Mouse (Mus musculus) cerebellum, adult 2 months (tissue): Measurements from ENCODE around the gene Etl4. TPM values are rescaled to one million over a fixed set of nuclear protein-coding genes. Genes with fewer than 3 reads are reported as not detected.

Experiments used
- DNase-seq, 2 experiments: peaks; one replicate each; pipeline ENCODE4 v3.0.0; 2021
- H3K27ac ChIP-seq: fragments of 200-500 bp; 2 replicates; pipeline ENCODE4 v1.5.1; 2012; ENCODE audit warnings: low read length, control low read depth, inconsistent platforms; ENCODE audit not compliant: insufficient read depth
- H3K27me3 ChIP-seq: fragments of 200-500 bp; 2 replicates; pipeline ENCODE4 v1.6.1; 2012; ENCODE audit warnings: inconsistent platforms, mild to moderate bottlenecking, low read length, moderate library complexity; ENCODE audit not compliant: control insufficient read depth, insufficient read depth
- H3K4me1 ChIP-seq: fragments of 200-500 bp; 2 replicates; pipeline ENCODE4 v1.6.1; 2011; ENCODE audit warnings: low read length; ENCODE audit not compliant: control insufficient read depth, insufficient read depth
- H3K4me3 ChIP-seq: fragments of 200-500 bp; replicated peaks from 2 replicates; pipeline ENCODE3; 2011; ENCODE audit warnings: mild to moderate bottlenecking, low read depth, low read length, control low read depth; ENCODE audit not compliant: insufficient read depth
- CTCF ChIP-seq: fragments of 200-500 bp; IDR thresholded peaks from 2 replicates; pipeline ENCODE4 v1.5.1; 2011; ENCODE audit warnings: low read depth, mild to moderate bottlenecking, control low read depth, low read length, moderate library complexity, borderline replicate concordance; ENCODE audit not compliant: insufficient read depth
- POLR2A ChIP-seq: fragments of 200-500 bp; IDR thresholded peaks from 2 replicates; pipeline ENCODE4 v1.6.1; 2011; ENCODE audit warnings: low read length, control low read depth, borderline replicate concordance; ENCODE audit not compliant: insufficient read depth
- WGBS: fragments of 180-500 bp; shearing (Covaris S2); methylation state at CpG from one replicate; pipeline ENCODE4 v1.1.7; 2018; 5-methylcytosine and 5-hydroxymethylcytosine counted together
- polyA plus RNA-seq: library from polyadenylated mRNA; depleted of rRNA; stranded (reverse); fragments of >200 nt; gene quantifications from 2 replicates; pipeline ENCODE4 v1.2.3, GENCODE M21; 2012

Gene Etl4
- polyA plus RNA-seq, 1 experiment, result 40.1 TPM

- Histone ChIP-seq H3K27ac (no peak overlapping the region), H3K27me3 (no peaks in the 10 kb centered on the region), H3K4me3 (no peak overlapping the region), H3K4me1 (no peaks in the 10 kb centered on the region)
- WGBS, result 89% methylated on average over 19 of the region's 19 CpGs
- TF ChIP-seq POLR2A, result no peak
- TF ChIP-seq CTCF, result no peak
- no peak for DNase-seq
Measured at GRCm38 (mm10) chr2:20737112-20737808, 827.7 kb downstream of the Etl4 start.

GRCm38 (mm10) chr2:20737837-20738236 lies 828.3 kb downstream of the Etl4 start:
- WGBS, result 78% methylated on average over 4 of the region's 4 CpGs
- TF ChIP-seq CTCF (no peak), POLR2A (no peak)
- H3K27ac ChIP-seq, result no peak overlapping the region
- H3K27me3 ChIP-seq, result no peaks in the 10 kb centered on the region
- DNase-seq, result no peak
- no peaks in the 10 kb centered on the region for H3K4me1 ChIP-seq
- no peak overlapping the region for H3K4me3 ChIP-seq

GRCm38 (mm10) chr2:20747723-20748122 lies 838.1 kb downstream of the Etl4 start:
- no peak for DNase-seq
- no peaks in the 10 kb centered on the region for H3K27me3 ChIP-seq
- H3K4me1 ChIP-seq, result no peaks in the 10 kb centered on the region
- H3K27ac ChIP-seq, result no peak overlapping the region
- TF ChIP-seq POLR2A (no peak), CTCF (no peak)
- WGBS, result 13% methylated on average over 1 of the region's 1 CpGs
- H3K4me3 ChIP-seq, result no peak overlapping the region

- H3K27ac ChIP-seq, result no peak overlapping the region
- no peak overlapping the region for H3K4me3 ChIP-seq
- H3K4me1 ChIP-seq, result no peaks in the 10 kb centered on the region
- 66% methylated on average over 1 of the region's 1 CpGs for WGBS
- TF ChIP-seq POLR2A, result no peak
- TF ChIP-seq CTCF, result no peak
- no peaks in the 10 kb centered on the region for H3K27me3 ChIP-seq
- no peak for DNase-seq
Measured at GRCm38 (mm10) chr2:20748481-20748880, 838.9 kb downstream of the Etl4 start.

- TF ChIP-seq CTCF, result no peak
- Histone ChIP-seq H3K4me3 (no peak overlapping the region), H3K27ac (no peak overlapping the region), H3K27me3 (no peaks in the 10 kb centered on the region), H3K4me1 (no peaks in the 10 kb centered on the region)
- DNase-seq, result no peak
- 82% methylated on average over 3 of the region's 3 CpGs for WGBS
Measured at GRCm38 (mm10) chr2:20749687-20750086, 840.1 kb downstream of the Etl4 start.

GRCm38 (mm10) chr2:20753282-20754110 lies 843.9 kb downstream of the Etl4 start:
- no peaks in the 10 kb centered on the region for H3K27me3 ChIP-seq
- whole genome bisulfite sequencing, result 87% methylated on average over 8 of the region's 8 CpGs
- H3K27ac ChIP-seq, result no peak overlapping the region
- no peak for TF ChIP-seq POLR2A
- no peak for TF ChIP-seq CTCF
- H3K4me1 ChIP-seq, result no peaks in the 10 kb centered on the region
- no peak overlapping the region for H3K4me3 ChIP-seq
- no peak for DNase-seq

- H3K4me1 ChIP-seq, result no peaks in the 10 kb centered on the region
- TF ChIP-seq CTCF, result no peak
- no peak overlapping the region for H3K4me3 ChIP-seq
- 95% methylated on average over 3 of the region's 3 CpGs for whole genome bisulfite sequencing
- no peak for DNase-seq
- no peak overlapping the region for H3K27ac ChIP-seq
- no peaks in the 10 kb centered on the region for H3K27me3 ChIP-seq
Measured at GRCm38 (mm10) chr2:20756964-20757363, 847.4 kb downstream of the Etl4 start.
